Mouse (Mus musculus): ENCODE data around the gene C1ql4.

C1ql4 gene

GRCm38 (mm10) chr15:99087253-99088075 lies at the start of gene C1ql4:
Gene C1ql4, minus strand, starts transcription at chr15:99087817.
- DNase-seq (ENCODE audit: low read depth, low spot score), result no peak

GRCm38 (mm10) chr15:99129956-99130910 lies 42.6 kb upstream of the C1ql4 start:
- peak; percentile 45 for DNase-seq (ENCODE audit: low read depth, low spot score)

GRCm38 (mm10) chr15:99129441-99129840 lies 41.8 kb upstream of the C1ql4 start:
- no peak for DNase-seq (ENCODE audit: low read depth, low spot score)

GRCm38 (mm10) chr15:99127851-99128522 lies 40.4 kb upstream of the C1ql4 start:
- no peak for DNase-seq (ENCODE audit: low read depth, low spot score)

GRCm38 (mm10) chr15:99126816-99127365 lies 39.3 kb upstream of the C1ql4 start:
- DNase-seq (ENCODE audit: low read depth, low spot score), result peak; percentile 43

- peak; percentile 95 for DNase-seq (ENCODE audit: low read depth, low spot score)
Observed at GRCm38 (mm10) chr15:99126081-99126815, 38.6 kb upstream of the C1ql4 start.

GRCm38 (mm10) chr15:99125711-99126080 lies 38.1 kb upstream of the C1ql4 start, which contains the start of gene Spats2:
Gene Spats2, plus strand, starts transcription at chr15:99125916.
- no peak for DNase-seq (ENCODE audit: low read depth, low spot score)

- no peak for DNase-seq (ENCODE audit: low read depth, low spot score)
Observed at GRCm38 (mm10) chr15:99122642-99123041, 35.0 kb upstream of the C1ql4 start.

GRCm38 (mm10) chr15:99120814-99121213 lies 33.2 kb upstream of the C1ql4 start:
- DNase-seq (ENCODE audit: low read depth, low spot score), result no peak

GRCm38 (mm10) chr15:99116539-99116938 lies 28.9 kb upstream of the C1ql4 start:
- DNase-seq (ENCODE audit: low read depth, low spot score), result no peak

- no peak for DNase-seq (ENCODE audit: low read depth, low spot score)
Observed at GRCm38 (mm10) chr15:99115065-99115423, 27.4 kb upstream of the C1ql4 start.

- no peak for DNase-seq (ENCODE audit: low read depth, low spot score)
Observed at GRCm38 (mm10) chr15:99114312-99115064, 26.9 kb upstream of the C1ql4 start.

GRCm38 (mm10) chr15:99113396-99113975 lies 25.9 kb upstream of the C1ql4 start:
- DNase-seq (ENCODE audit: low read depth, low spot score), result no peak

GRCm38 (mm10) chr15:99112843-99113395 lies 25.3 kb upstream of the C1ql4 start:
- peak; percentile 80 for DNase-seq (ENCODE audit: low read depth, low spot score)

GRCm38 (mm10) chr15:99111809-99112208 lies 24.2 kb upstream of the C1ql4 start:
- DNase-seq (ENCODE audit: low read depth, low spot score), result no peak

- DNase-seq (ENCODE audit: low read depth, low spot score), result no peak
Observed at GRCm38 (mm10) chr15:99111139-99111538, 23.5 kb upstream of the C1ql4 start.

- no peak for DNase-seq (ENCODE audit: low read depth, low spot score)
Observed at GRCm38 (mm10) chr15:99107866-99108265, 20.2 kb upstream of the C1ql4 start.

- DNase-seq (ENCODE audit: low read depth, low spot score), result no peak
Observed at GRCm38 (mm10) chr15:99105238-99105637, 17.6 kb upstream of the C1ql4 start.

- DNase-seq (ENCODE audit: low read depth, low spot score), result no peak
Observed at GRCm38 (mm10) chr15:99099984-99100383, 12.4 kb upstream of the C1ql4 start.
